Mouse (Mus musculus) stomach, embryonic 15.5 days (tissue): ENCODE results near the gene Nop2. TPM values are rescaled to one million over a fixed set of nuclear protein-coding genes. Genes with fewer than 3 reads are reported as not detected.
"Not testable (repeated sequence)": the region's sequence is repeated elsewhere in the genome, so short reads cannot be mapped to it uniquely, and the experiment has no call there.

Experiments
- ATAC-seq: fragments of 200-750 bp; cut with Nextera tagmentation; 2 replicates; pipeline ENCODE4 v1.8.0; 2017; ENCODE audit warnings: low read depth, moderate number of reproducible peaks, moderate TSS enrichment; ENCODE audit not compliant: insufficient read depth, low FRiP score
- H3K27ac ChIP-seq: fragments of 300-500 bp; sonication (generic); 2 replicates; pipeline ENCODE4 v1.5.1; 2015; ENCODE audit warnings: mild to moderate bottlenecking, inconsistent platforms
- H3K27me3 ChIP-seq: fragments of 300-500 bp; sonication (generic); replicated peaks from 2 replicates; pipeline ENCODE4 v1.6.1; 2015; ENCODE audit warnings: inconsistent platforms
- H3K36me3 ChIP-seq: fragments of 300-500 bp; sonication (generic); 2 replicates; pipeline ENCODE4 v1.6.1; 2015; ENCODE audit warnings: inconsistent platforms
- H3K4me1 ChIP-seq: fragments of 300-500 bp; sonication (generic); 2 replicates; pipeline ENCODE4 v1.6.1; 2015; ENCODE audit warnings: inconsistent platforms
- H3K4me2 ChIP-seq: fragments of 300-500 bp; sonication (generic); 2 replicates; pipeline ENCODE4 v1.6.1; 2015; ENCODE audit warnings: mild to moderate bottlenecking, inconsistent platforms
- H3K4me3 ChIP-seq: fragments of 300-500 bp; sonication (generic); replicated peaks from 2 replicates; pipeline ENCODE4 v1.5.1; 2015; ENCODE audit warnings: inconsistent platforms
- H3K9ac ChIP-seq: fragments of 300-500 bp; sonication (generic); 2 replicates; pipeline ENCODE4 v1.6.1; 2015; ENCODE audit warnings: inconsistent platforms
- H3K9me3 ChIP-seq: fragments of 300-500 bp; sonication (generic); 2 replicates; pipeline ENCODE4 v1.6.1; 2016; ENCODE audit warnings: inconsistent platforms
- WGBS: fragments of 180-500 bp; shearing (Covaris S2); methylation state at CpG from one replicate; pipeline ENCODE4 v1.1.7; 2015; 5-methylcytosine and 5-hydroxymethylcytosine counted together
- polyA plus RNA-seq: library from polyadenylated mRNA; unstranded; fragments of >200 nt; fragmentation: Nextera tagmentation; extraction: Ambion mirVana; gene quantifications from 2 replicates; pipeline ENCODE4 v1.2.1, GENCODE M21; 2015

Gene Nop2
- polyA plus RNA-seq, 1 experiment from 2014 or later, result 55.6 TPM

GRCm38 (mm10) chr6:125156903-125157614, 25.4 kb downstream of the Nop2 start:
- H3K4me2 ChIP-seq, result no peak overlapping the region
- H3K27me3 ChIP-seq, result no peaks in the 10 kb centered on the region
- H3K4me1 ChIP-seq, result peaks cover 17% of the 10 kb centered on the region
- H3K27ac ChIP-seq, result no peak overlapping the region
- no peak overlapping the region for H3K9ac ChIP-seq
- ATAC-seq, result no peak
- no peak overlapping the region for H3K4me3 ChIP-seq
- peaks cover 17% of the 10 kb centered on the region; the same call in 1 of the 2 replicates for H3K36me3 ChIP-seq
- H3K9me3 ChIP-seq, result no peaks in the 10 kb centered on the region
- WGBS, result 65% methylated on average over 7 of the region's 7 CpGs

GRCm38 (mm10) chr6:125158944-125159492, 27.3 kb downstream of the Nop2 start:
- H3K27me3 ChIP-seq, result no peaks in the 10 kb centered on the region
- WGBS, result 82% methylated on average over 15 of the region's 15 CpGs
- no peaks in the 10 kb centered on the region for H3K9me3 ChIP-seq
- H3K4me2 ChIP-seq, result no peak overlapping the region
- ATAC-seq, result no peak
- no peak overlapping the region for H3K4me3 ChIP-seq
- no peak overlapping the region for H3K27ac ChIP-seq
- H3K36me3 ChIP-seq, result peaks cover 25% of the 10 kb centered on the region
- H3K9ac ChIP-seq, result no peak overlapping the region
- H3K4me1 ChIP-seq, result peaks cover 20% of the 10 kb centered on the region

- 78% methylated on average over 7 of the region's 7 CpGs for WGBS
- no peak overlapping the region for H3K4me3 ChIP-seq
- H3K36me3 ChIP-seq, result peaks cover 25% of the 10 kb centered on the region
- ATAC-seq, result no peak
- peak overlapping the region; percentile 49; the same call in 1 of the 2 replicates for H3K27ac ChIP-seq
- H3K27me3 ChIP-seq, result no peaks in the 10 kb centered on the region
- H3K4me1 ChIP-seq, result peaks cover 25% of the 10 kb centered on the region
- no peak overlapping the region for H3K4me2 ChIP-seq
- no peak overlapping the region for H3K9ac ChIP-seq
- no peaks in the 10 kb centered on the region for H3K9me3 ChIP-seq
Measured at GRCm38 (mm10) chr6:125159773-125160557, 28.3 kb downstream of the Nop2 start.

GRCm38 (mm10) chr6:125160558-125160853, 28.8 kb downstream of the Nop2 start:
- no peak for ATAC-seq

GRCm38 (mm10) chr6:125160854-125161760, 29.4 kb downstream of the Nop2 start:
- no peak for ATAC-seq
- H3K4me1 ChIP-seq, result peaks cover 25% of the 10 kb centered on the region
- WGBS, result 22% methylated on average over 22 of the region's 22 CpGs
- peak overlapping the region; percentile 49 for H3K27ac ChIP-seq
- no peaks in the 10 kb centered on the region for H3K27me3 ChIP-seq
- H3K9ac ChIP-seq, result no peak overlapping the region
- no peak overlapping the region for H3K4me2 ChIP-seq
- no peak overlapping the region for H3K4me3 ChIP-seq
- H3K36me3 ChIP-seq, result peaks cover 25% of the 10 kb centered on the region
- H3K9me3 ChIP-seq, result no peaks in the 10 kb centered on the region

More at GRCm38 (mm10) chr6:125160558-125160853, 28.8 kb downstream of the Nop2 start:
- Histone ChIP-seq H3K27ac (peak overlapping the region; percentile 49), H3K9ac (no peak overlapping the region), H3K4me1 (peaks cover 25% of the 10 kb centered on the region), H3K9me3 (no peaks in the 10 kb centered on the region), H3K36me3 (peaks cover 25% of the 10 kb centered on the region), H3K4me2 (no peak overlapping the region), H3K4me3 (no peak overlapping the region), H3K27me3 (no peaks in the 10 kb centered on the region)
- WGBS, result 65% methylated on average over 10 of the region's 10 CpGs

GRCm38 (mm10) chr6:125161971-125162370, 30.3 kb downstream of the Nop2 start:
- H3K27ac ChIP-seq, H3K4me3 ChIP-seq, H3K4me2 ChIP-seq, H3K9me3 ChIP-seq, H3K27me3 ChIP-seq, H3K9ac ChIP-seq, ATAC-seq: not testable (repeated sequence)
- H3K36me3 ChIP-seq, result peaks cover 25% of the 10 kb centered on the region
- WGBS, result 8% methylated on average over 4 of the region's 5 CpGs
- H3K4me1 ChIP-seq, result peaks cover 34% of the 10 kb centered on the region

GRCm38 (mm10) chr6:125162615-125163305, 31.1 kb downstream of the Nop2 start:
- H3K27me3 ChIP-seq, ATAC-seq, H3K27ac ChIP-seq, H3K9me3 ChIP-seq, H3K4me3 ChIP-seq, H3K9ac ChIP-seq: not testable (repeated sequence)
- peaks cover 42% of the 10 kb centered on the region for H3K4me1 ChIP-seq
- H3K36me3 ChIP-seq, result peaks cover 28% of the 10 kb centered on the region
- peak overlapping the region; percentile 79; the same call in 1 of the 2 replicates for H3K4me2 ChIP-seq
- WGBS, result 69% methylated on average over 13 of the region's 16 CpGs

GRCm38 (mm10) chr6:125163801-125164657, 32.3 kb downstream of the Nop2 start:
- Histone ChIP-seq H3K4me2 (peak overlapping the region; percentile 79), H3K9me3 (no peaks in the 10 kb centered on the region), H3K36me3 (peaks cover 28% of the 10 kb centered on the region), H3K27ac (peak overlapping the region; percentile 98), H3K27me3 (no peaks in the 10 kb centered on the region), H3K4me3 (peak overlapping the region; percentile 90), H3K9ac (peak overlapping the region; percentile 76), H3K4me1 (peaks cover 42% of the 10 kb centered on the region)
- WGBS, result 4% methylated on average over 20 of the region's 20 CpGs
- ATAC-seq, result no peak

GRCm38 (mm10) chr6:125164672-125165327, 33.1 kb downstream of the Nop2 start:
- Histone ChIP-seq H3K9ac (peak overlapping the region; percentile 76), H3K4me3 (peak overlapping the region; percentile 90), H3K27me3 (no peaks in the 10 kb centered on the region), H3K36me3 (peaks cover 31% of the 10 kb centered on the region), H3K4me1 (peaks cover 42% of the 10 kb centered on the region), H3K9me3 (no peaks in the 10 kb centered on the region), H3K4me2 (peak overlapping the region; percentile 79), H3K27ac (peak overlapping the region; percentile 98)
- ATAC-seq, result no peak
- WGBS, result under 1% methylated on average over 39 of the region's 39 CpGs

GRCm38 (mm10) chr6:125165328-125165891, 33.7 kb downstream of the Nop2 start:
- ATAC-seq, result peak; percentile 87
- 0% methylated on average over 36 of the region's 36 CpGs for WGBS

More at GRCm38 (mm10) chr6:125165328-125165891, 33.7 kb downstream of the Nop2 start:
- peaks cover 32% of the 10 kb centered on the region for H3K36me3 ChIP-seq
- no peaks in the 10 kb centered on the region for H3K9me3 ChIP-seq
- H3K27me3 ChIP-seq, result no peaks in the 10 kb centered on the region
- H3K27ac ChIP-seq, result peak overlapping the region; percentile 98
- H3K4me2 ChIP-seq, result peak overlapping the region; percentile 79
- H3K9ac ChIP-seq, result peak overlapping the region; percentile 76
- peaks cover 42% of the 10 kb centered on the region for H3K4me1 ChIP-seq
- H3K4me3 ChIP-seq, result peak overlapping the region; percentile 90
